Mouse (Mus musculus) thymus, adult 2 months (tissue): ENCODE data around the gene Fgf2.

Source experiments
- CTCF ChIP-seq: fragments of 200-500 bp; IDR thresholded peaks from 2 replicates; pipeline ENCODE4 v1.5.1; 2012; ENCODE audit warnings: mild to moderate bottlenecking, control low read depth, low read length, moderate library complexity, borderline replicate concordance; ENCODE audit not compliant: control insufficient read depth, poor library complexity, insufficient read depth; ENCODE audit errors: extremely low read depth
- POLR2A ChIP-seq: fragments of 200-500 bp; IDR thresholded peaks from 2 replicates; pipeline ENCODE4 v1.6.1; 2012; ENCODE audit warnings: mild to moderate bottlenecking, low read length, control low read depth, moderate library complexity; ENCODE audit not compliant: control insufficient read depth, poor library complexity, insufficient read depth; ENCODE audit errors: extremely low read depth

DNA sequence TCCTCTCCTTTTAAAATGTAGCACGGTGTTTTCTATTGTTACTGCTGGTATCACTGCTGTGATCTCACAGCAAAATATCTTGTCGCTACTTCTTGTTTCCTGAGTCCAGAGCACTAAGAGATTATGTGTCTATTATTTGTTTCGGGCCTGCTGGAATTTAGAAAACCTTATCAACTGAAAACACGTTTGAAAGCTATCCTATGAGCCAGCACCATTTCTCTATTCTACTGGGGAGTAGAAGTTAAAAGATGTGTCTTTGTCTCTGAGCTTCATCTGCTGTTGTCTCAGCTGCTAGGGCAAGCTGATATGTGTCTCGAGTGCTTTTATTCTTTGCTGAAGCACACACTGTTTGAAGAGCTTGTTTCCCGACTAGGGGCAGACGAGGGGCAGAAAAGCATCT is 2.2 kb downstream of the Fgf2 start:
- TF ChIP-seq POLR2A: no peak
- TF ChIP-seq CTCF: no peak
